Mouse (Mus musculus) frontal cortex, postnatal 10 days (tissue): ENCODE data around the gene Mybph.

Source experiments
- DNase-seq, 2 experiments: peaks; one replicate each; pipeline ENCODE4 v3.0.0; 2022; ENCODE audit warnings: low spot score in 2 of 2, mixed read lengths in 1 of 2

Gene Mybph

DNA sequence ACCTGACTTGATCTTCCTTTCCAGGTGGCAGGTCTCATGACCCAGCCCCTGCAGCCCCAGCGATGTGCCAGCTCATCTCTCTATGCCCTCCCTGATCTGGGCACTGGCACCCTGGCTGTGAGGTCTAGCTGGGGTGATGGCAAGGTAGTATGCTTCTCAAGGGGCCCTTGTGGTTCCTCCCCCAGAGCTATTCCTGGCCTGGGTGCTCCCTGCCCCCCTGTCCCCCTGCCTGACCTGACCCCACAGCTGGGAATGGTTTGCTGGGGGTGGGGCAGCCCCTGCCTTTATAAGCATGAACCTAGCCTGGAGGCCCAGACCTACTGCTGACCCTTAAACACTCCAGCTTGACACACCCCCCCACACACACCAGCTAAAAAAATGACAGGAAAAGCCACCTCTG, at the start of gene Mybph:
Mybph (plus strand) TSS at position 323 of the 400 bp plus-strand sequence.
- no peak for DNase-seq

- DNase-seq = peak in 1 of 2 experiments; percentile 43
Observed at GRCm38 (mm10) chr1:134146066-134146465, 47.2 kb upstream of the Mybph start.

DNA sequence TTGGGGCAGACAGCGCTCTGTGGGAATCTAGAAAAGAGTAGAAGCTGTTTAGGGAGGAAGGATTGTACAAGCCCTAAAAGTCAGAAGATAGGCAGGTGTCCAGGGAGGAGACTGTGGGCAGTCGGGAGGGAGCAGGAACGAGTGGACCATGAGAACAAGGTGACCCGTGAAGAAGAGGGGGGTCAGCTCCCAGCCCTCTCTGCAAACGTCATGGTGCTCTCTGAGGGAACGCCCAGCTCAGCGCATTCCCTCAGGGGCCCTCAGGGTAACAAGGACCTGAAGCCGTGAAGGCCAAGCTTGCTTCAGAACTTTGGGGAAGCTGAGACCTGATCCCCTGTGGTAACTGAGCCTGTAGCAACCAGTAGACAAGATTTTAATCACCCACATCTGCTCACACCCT, 43.2 kb upstream of the Mybph start:
- no peak for DNase-seq

DNA sequence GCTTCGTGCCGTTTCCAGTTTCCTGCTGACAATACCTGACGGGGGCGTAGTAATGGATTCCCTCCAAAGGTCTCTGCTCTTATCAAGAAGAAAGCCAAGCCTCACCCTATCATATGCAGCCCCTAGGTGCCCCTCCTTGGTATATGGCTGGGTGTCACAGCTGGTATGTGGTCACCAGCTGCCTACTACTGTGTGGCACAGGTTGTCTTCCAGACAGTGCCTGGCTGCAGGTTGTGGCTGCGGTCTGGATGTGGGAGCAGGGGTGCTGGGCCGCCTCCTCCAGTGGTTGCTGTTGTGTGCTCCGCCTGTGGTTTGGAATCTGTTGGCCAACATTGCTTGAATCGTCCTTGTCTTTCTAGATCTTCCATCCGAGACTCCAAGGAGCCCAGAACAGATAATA, 42.5 kb upstream of the Mybph start:
- DNase-seq = no peak

DNA sequence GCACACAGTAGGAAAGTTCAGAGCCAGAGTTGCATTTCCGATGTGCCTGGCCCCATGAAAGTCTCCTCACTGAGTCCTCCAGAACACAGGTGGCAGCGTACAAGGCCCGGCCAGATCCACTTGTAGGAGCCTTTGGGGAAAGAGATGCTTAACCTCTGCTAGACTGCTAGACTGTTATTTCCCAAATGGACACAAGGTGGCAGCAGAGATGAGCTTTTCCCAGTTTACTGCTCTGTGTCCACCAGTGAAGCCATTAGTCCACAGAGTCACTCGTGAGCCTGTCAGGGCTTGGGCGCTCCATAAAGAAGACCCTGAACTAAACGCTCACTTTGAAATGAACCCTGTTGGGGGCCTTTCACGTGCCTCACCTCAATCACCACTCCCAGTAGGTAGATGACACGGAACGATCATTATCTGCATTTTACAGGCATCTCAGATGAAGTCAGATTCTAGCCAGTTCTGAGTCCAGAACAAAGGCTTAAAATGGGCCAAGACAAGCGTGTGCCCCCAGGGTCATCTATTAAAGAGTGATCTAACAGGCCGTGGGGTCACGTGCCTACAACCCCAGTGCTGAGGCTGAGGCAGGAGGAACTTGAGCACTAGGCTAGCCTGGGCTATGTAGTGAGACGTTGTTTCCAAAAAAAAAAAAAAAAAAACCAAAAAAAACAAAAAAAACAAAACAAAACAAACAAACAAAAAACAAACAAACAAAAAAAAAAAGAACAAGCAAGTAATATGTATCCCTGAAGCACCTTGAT, 41.4 kb upstream of the Mybph start:
- DNase-seq = peak; percentile 42 to 76

DNA sequence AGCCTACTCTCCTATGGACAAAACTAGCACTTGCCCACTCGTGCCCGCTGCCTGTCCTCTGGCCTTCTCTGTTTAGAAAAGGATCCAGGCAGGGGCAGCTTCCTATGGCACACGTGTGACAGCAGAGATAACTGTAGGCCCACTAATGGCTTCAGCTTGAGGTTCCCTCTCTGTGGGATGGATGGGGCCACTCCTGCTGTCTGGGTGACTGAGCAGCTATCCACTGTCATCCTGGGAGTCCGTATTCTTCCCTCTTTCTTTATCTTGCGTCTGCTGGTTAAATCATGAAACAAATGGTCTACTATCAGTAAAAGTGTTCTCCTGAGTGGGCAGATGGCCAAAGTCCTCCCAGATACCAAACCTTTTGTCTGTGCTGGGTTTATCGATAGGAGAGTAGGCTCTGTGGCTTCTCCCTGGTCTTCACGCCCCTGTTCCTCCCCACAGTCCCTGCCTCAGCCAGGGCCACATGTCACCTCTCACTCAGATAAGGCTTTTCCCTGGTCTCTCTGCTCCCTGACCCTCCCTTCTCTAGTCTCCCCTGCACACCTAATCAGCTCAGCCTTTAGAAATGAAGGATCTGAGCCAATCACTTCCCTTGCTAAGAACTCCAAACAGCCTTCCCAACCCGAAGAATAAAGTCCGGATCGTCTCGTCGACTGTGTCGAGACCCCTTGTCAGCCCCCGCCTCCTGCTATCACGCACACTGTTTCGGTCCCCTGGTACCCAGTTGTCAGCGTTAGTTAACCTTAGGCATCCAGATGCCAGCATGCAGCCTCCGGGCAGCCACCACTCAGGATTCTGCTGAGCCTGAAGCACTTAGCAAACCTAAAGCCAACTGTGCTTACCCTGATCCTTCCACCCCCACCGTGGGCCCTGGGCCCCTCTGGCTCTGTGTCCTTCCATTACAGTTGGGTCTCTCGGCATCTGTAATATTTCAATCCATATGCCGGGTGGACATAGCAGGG, 40.3 kb upstream of the Mybph start:
- no peak for DNase-seq

DNA sequence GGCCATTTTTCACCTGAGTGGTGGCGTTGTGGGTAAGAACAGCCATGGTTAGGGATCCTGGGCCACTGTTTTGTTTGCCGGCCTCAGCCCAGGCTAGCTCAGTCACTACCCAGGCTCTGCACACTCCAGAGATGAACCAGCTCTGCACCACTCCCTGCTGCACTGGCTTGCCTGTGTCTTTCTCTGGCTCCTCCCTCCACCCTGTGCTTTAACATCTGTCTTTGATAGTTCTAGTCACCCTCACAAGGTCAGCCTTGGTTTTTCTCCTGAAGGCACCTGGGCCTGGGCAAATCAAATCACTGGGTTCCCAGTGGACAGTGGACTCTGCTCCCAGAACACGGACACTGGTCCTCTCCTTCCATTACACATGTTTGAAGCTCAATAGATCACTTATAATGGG, 39.1 kb upstream of the Mybph start:
- no peak for DNase-seq

- DNase-seq = no peak
Observed at GRCm38 (mm10) chr1:134154655-134155054, 38.6 kb upstream of the Mybph start.

DNA sequence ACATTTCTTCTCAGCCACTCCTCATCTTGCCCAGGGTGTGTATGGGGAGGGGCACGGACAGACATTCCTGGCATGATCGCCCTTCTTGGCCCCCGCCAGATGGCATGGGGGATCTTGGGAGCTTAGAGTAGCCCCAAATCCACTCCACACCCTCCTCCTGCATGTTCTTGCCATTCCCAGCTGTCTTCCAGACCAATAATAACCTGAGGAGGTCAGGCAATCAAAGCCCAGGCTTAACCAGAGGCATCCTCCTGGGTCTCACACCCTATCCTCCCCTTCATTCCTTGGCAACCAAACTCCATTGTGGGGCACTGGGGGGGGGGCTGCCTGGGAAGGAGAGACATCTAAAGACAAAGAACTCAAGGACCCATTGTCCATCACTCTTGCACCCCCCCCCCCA, 32.8 kb upstream of the Mybph start:
- no peak for DNase-seq

DNA sequence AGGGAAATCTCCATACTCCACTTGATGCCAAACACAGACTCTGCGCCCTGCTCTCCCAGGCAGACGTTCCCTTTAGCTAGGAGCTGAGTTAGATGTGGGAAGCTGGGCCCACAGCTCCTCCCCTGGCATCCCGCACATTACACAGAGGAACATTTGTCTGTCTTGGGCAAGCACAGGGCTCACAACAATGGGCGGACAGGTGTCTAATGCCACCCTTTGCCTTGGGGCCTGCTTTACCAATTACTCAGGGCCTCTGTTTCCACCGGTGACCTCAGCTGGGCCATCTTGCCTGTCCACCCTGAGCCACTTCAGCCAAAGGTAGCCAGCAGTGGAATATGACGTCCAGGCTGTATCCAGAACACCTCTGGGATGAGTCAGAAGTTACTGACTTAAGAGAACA, 31.8 kb upstream of the Mybph start:
- no peak for DNase-seq

DNA sequence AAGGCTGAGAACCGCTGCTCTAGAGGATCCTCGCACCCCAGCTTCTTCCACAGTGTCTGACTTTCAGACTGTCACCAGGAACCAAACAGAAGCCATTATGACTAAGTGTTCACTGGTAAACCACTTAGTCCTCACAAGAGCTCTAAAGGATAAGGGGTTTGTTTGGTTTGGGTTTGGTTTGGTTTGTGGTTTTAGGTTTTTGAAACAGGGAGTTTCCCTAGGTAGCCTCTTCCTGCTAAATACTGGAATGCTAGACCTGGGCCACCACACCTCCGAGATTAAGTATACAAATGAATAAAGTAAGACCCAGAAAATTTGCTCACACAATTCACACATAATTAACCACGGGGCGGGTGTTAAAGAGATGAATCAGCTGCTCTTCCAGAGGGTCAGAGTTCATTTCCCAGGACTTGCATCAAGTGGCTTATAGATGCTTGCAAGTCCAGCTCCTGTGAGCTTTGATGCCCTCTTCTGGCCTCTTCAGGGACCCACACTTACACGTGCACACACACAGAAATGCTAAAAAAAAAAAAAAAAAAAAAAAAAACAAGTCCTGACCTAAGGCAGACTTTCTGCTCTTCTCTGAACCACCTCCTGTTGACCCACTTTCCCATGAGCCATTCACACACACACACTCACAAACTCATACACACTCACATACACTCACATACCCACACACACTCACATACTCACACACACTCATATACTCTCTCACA, 30.6 kb upstream of the Mybph start:
- no peak for DNase-seq

GRCm38 (mm10) chr1:134163476-134163875, 29.8 kb upstream of the Mybph start:
- no peak for DNase-seq

DNA sequence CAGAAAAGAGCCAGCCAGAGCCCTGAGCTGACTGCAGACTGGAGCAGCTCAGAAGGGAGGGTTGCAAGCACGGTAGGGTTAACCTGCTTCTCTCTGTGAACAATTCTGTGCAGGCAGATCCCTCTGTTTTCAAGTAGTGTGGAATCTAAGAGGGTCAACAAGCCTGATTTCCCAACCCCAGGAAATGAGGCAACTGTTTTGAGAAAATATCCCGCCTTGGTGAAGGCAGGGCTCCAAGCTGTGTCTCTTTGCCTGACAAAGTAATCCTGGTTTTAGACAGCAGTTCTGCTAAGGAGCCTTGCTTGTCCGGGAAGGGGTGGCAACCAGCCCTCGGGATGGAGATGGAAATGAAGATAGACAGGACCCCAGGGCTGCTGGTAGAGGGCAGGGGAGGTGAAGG, 28.8 kb upstream of the Mybph start:
- DNase-seq = no peak

DNA sequence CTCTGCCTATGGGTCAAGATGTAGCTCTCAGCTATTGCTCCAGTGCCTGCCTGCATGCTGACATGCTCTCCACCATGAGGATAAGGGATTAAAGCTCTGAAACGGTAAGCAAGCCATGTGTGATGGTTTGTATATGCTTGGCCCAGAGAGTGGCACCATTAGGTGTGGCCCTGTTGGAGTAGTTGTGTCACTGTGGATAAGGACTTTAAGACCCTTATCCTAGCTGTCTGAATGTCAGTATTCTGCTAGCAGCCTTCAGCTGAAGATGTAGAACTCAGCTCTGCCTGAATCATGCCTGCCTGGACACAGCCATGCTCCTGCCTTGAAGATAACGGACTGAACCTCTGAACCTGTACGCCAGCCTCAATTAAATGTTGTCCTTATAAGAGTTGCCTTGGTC, 26.7 kb upstream of the Mybph start:
- DNase-seq = no peak

DNA sequence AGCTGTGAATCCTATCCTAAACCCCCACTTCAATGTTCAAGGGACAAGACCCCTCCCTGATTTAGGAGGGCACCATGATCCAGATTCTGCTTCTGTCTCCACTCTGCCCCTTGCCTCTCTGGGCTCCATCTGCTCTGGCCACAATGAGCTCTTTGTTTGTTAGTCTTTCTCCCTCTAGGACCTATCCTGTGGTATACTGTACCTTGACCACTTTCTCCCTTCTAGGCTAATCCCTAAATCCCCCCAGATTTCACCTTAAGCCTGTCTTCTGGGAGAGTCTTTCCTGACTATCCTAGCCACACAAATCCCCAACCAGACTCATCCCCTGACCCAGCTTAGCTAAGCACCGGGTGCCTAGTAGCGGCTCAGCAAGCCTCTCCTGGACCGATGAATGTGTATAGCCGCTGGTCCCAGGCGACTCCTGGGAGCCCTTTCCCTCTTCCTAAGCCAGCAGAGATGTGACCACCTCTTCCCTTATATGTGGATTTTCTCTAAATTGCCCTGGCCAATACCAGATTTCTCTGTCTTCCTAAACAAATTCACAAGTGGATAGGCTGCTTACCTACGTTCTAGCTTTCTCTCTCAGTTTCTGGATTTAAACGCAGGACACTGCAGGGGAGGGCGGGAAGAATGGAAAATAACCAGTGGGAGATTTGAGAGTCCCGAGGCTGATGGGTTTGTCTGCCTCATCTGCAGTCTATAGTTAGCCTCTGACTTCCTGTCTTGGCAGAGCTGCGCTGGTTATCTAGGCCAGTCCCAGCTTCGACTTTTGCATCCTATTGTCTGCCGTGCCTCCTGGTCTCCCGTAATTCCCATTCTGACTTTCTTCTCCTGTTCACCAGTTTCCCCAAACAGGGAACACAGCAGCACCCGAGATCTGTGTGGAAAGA, 25.6 kb upstream of the Mybph start:
- DNase-seq = no peak

GRCm38 (mm10) chr1:134168567-134168966, 24.7 kb upstream of the Mybph start:
- DNase-seq = no peak

DNA sequence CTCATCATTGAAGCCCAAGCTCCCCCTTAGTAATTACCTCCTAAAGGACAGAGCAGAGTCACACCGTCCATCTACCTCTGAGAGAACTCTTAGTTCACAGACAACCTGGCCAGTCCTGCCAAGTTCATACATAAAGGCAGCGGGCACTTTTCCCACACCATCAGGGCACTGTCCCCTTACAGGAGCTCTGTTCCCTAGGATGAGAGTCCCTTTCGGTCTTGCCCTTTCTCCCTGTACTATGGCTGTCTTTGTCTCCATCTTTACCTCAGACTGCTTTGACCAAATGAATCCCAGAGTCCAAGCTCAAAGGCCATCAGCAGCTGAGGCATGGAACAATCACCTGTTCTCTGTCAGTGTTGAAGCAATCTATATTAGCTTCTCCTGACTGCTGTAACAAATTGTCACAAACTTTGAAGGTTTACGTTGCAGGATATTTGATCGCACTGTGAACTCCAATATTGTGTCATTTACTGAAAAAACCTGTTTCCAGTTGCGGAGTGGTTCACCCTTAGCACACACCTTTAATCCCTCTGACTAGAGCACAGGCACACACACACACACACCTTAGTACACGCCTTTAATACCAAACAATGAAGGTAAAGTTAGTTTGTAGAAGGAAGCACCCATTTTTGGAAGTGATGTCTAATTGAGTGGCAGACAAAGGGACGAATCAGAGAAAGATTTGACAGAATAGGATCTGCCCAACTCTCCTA, 24.1 kb upstream of the Mybph start:
- no peak for DNase-seq

DNA sequence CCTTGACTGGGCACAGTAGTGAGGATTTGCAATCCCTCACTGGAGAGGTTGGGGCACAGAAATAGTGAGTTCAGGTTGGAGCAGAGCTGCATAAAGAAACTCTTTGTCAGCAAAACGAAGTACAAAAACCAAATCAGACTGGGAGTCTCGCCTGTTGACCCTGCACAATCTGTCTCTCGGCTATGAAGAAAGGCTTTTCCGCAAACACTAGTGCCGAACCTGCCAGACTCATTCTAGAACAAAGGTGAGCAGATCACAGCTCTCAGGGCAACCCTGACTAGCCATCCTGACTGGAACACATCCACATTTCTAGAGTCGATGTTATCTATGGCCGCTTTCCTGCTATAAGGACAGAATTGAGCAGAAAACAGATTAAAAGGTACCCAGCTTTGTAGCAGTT, 20.2 kb upstream of the Mybph start:
- no peak for DNase-seq

- DNase-seq = no peak
Observed at GRCm38 (mm10) chr1:134177976-134178375, 15.3 kb upstream of the Mybph start.

- DNase-seq = peak in 1 of 2 experiments; percentile 25
Observed at GRCm38 (mm10) chr1:134182025-134182424, 11.2 kb upstream of the Mybph start, which contains the start of gene Chil1. Chil1 (plus strand) TSS chr1:134182176.
